In genomic region chr19:21799410-21800373, GRCm38 (mm10) we compare ENCODE assay signal across 9 mouse cellular contexts. TPM values are rescaled to one million over a fixed set of nuclear protein-coding genes. Genes with fewer than 3 reads are reported as not detected.
DNase-seq lines count a peak whose midpoint lies in the region; ATAC-seq and TF ChIP-seq lines count a peak whose summit lies in the region.
"Had no signal": no experiment of that assay in that cellular context is flagged by ENCODE, and none has a peak within 500 bp of the region (broad histone marks: within the 10 kb centered on the region; RNA-seq: fewer than 3 reads in every experiment).

No protein-coding gene starts in this region.

- no peak overlapping the region for H3K4me2 ChIP-seq in hindbrain, embryonic 16.5 days (ENCODE audit: low read length)
- H3K4me2 ChIP-seq in midbrain, embryonic 15.5 days = no peak overlapping the region

- TF ChIP-seq POLR2A in kidney, adult 2 months (IDR thresholded peaks at IDR 0.05; ENCODE audit: low read depth, low read length) = no peak

- peak; percentile 43 for DNase-seq in kidney, adult 2 months
- no peak for DNase-seq in kidney, adult 18-20 months
- DNase-seq in embryonic facial prominence, embryonic 10.5 days (ENCODE audit: low spot score) = no peak
- DNase-seq in thymus, postnatal 10 days (ENCODE audit: low spot score in 2 of 2) = no peak
- DNase-seq in cerebellum, adult 11 months = no peak
- no peak for DNase-seq in cerebellum, postnatal 14 days
- DNase-seq: right cerebral cortex, adult 18-20 months had no signal

- H3K9ac ChIP-seq in hindbrain, embryonic 16.5 days (ENCODE audit: low read depth, low read length) = no peak overlapping the region
- H3K9ac ChIP-seq in midbrain, embryonic 15.5 days = no peak overlapping the region

- TF ChIP-seq CTCF in kidney, adult 2 months (conservative IDR thresholded peaks at IDR 0.05; ENCODE audit: insufficient read depth, insufficient read length, low read depth, low read length) = no peak

- no peak overlapping the region for H3K4me3 ChIP-seq in kidney, adult 2 months (ENCODE audit: insufficient read depth, low read depth, low read length)
- no peak overlapping the region for H3K4me3 ChIP-seq in embryonic facial prominence, embryonic 10.5 days
- H3K4me3 ChIP-seq in hindbrain, embryonic 16.5 days (ENCODE audit: low read length) = no peak overlapping the region
- no peak overlapping the region for H3K4me3 ChIP-seq in midbrain, embryonic 15.5 days

- H3K9me3 ChIP-seq in embryonic facial prominence, embryonic 10.5 days = no peaks in the 10 kb centered on the region
- no peaks in the 10 kb centered on the region for H3K9me3 ChIP-seq in hindbrain, embryonic 16.5 days (ENCODE audit: control insufficient read depth, low read length)
- no peaks in the 10 kb centered on the region for H3K9me3 ChIP-seq in midbrain, embryonic 15.5 days

- no peak overlapping the region for H3K27ac ChIP-seq in kidney, adult 2 months (ENCODE audit: insufficient read depth, low read depth, low read length)
- H3K27ac ChIP-seq in embryonic facial prominence, embryonic 10.5 days (replicated peaks) = peak overlapping the region; percentile 48; the same call in 1 of the 2 replicates
- peak overlapping the region; percentile 39; the same call in 1 of the 2 replicates for H3K27ac ChIP-seq in hindbrain, embryonic 16.5 days (ENCODE audit: low read depth, low read length)
- peak overlapping the region; percentile 58 for H3K27ac ChIP-seq in midbrain, embryonic 15.5 days

- 69% methylated on average over 13 of the region's 13 CpGs for WGBS in kidney, adult 2 months
- WGBS in embryonic facial prominence, embryonic 10.5 days = 67% methylated on average over 13 of the region's 13 CpGs
- 66% methylated on average over 13 of the region's 13 CpGs for WGBS in hindbrain, embryonic 16.5 days
- WGBS in midbrain, embryonic 15.5 days = 45% methylated on average over 13 of the region's 13 CpGs

- no peaks in the 10 kb centered on the region; the same call in 1 of the 2 replicates for H3K4me1 ChIP-seq in kidney, adult 2 months (ENCODE audit: control insufficient read depth, insufficient read depth, low read length)
- H3K4me1 ChIP-seq in embryonic facial prominence, embryonic 10.5 days = peaks cover 12% of the 10 kb centered on the region
- peaks cover 12% of the 10 kb centered on the region for H3K4me1 ChIP-seq in hindbrain, embryonic 16.5 days (ENCODE audit: control insufficient read depth, insufficient read depth, low read depth, low read length)
- H3K4me1 ChIP-seq in midbrain, embryonic 15.5 days = peaks cover 18% of the 10 kb centered on the region

- no peaks in the 10 kb centered on the region for H3K27me3 ChIP-seq in kidney, adult 2 months (replicated peaks; ENCODE audit: control insufficient read depth, insufficient read depth, low read length)
- H3K27me3 ChIP-seq in embryonic facial prominence, embryonic 10.5 days (replicated peaks; ENCODE audit: low read depth, poor library complexity, severe bottlenecking) = no peaks in the 10 kb centered on the region
- no peaks in the 10 kb centered on the region for H3K27me3 ChIP-seq in hindbrain, embryonic 16.5 days (replicated peaks; ENCODE audit: control insufficient read depth, insufficient read depth, low read length)
- H3K27me3 ChIP-seq in midbrain, embryonic 15.5 days (replicated peaks) = no peaks in the 10 kb centered on the region

- ATAC-seq in hindbrain, embryonic 16.5 days = peak; percentile 50
- ATAC-seq in midbrain, embryonic 15.5 days (replicated peaks) = 0 out of 2 replicates have a peak, but pooled peaks have one; percentile 34

- H3K36me3 ChIP-seq in kidney, adult 2 months (ENCODE audit: control insufficient read depth, insufficient read depth, low read length) = peaks cover 4% of the 10 kb centered on the region; the same call in 1 of the 2 replicates
- H3K36me3 ChIP-seq in embryonic facial prominence, embryonic 10.5 days (replicated peaks) = peaks cover 96% of the 10 kb centered on the region
- peaks cover 19% of the 10 kb centered on the region for H3K36me3 ChIP-seq in hindbrain, embryonic 16.5 days (ENCODE audit: control insufficient read depth, insufficient read depth, low read length)
- H3K36me3 ChIP-seq in midbrain, embryonic 15.5 days (replicated peaks) = peaks cover 35% of the 10 kb centered on the region

RNA-seq across cellular contexts. Expression of gene Cemip2, which starts 21.6 kb away (rescaled TPM):
- polyA plus RNA-seq in kidney, adult 2 months (2012; rRNA removed) = 6.7 and 6.9 TPM in 2 replicates
- 61.4 and 71.0 TPM in 2 replicates for polyA plus RNA-seq in embryonic facial prominence, embryonic 10.5 days (2016; fragmentation: Nextera tagmentation; extraction: Ambion mirVana)
- polyA plus RNA-seq in hindbrain, embryonic 16.5 days (2015; fragmentation: Nextera tagmentation; extraction: Ambion mirVana) = 15.4 and 22.2 TPM in 2 replicates
- polyA plus RNA-seq in midbrain, embryonic 15.5 days (2015; fragmentation: Nextera tagmentation; extraction: Ambion mirVana) = 39.9 and 41.6 TPM in 2 replicates
